Mouse (Mus musculus) E14TG2a.4 (cell line): Measurements from ENCODE around the gene Rhbdl1.

Source experiments
- H3K27me3 ChIP-seq: 2 replicates; pipeline ENCODE4 v1.6.1; 2014; ENCODE audit warnings: low read length, control low read depth; ENCODE audit not compliant: insufficient read depth
- H3K36me3 ChIP-seq: 2 replicates; pipeline ENCODE4 v1.6.1; 2014; ENCODE audit warnings: low read length, control low read depth; ENCODE audit not compliant: insufficient read depth
- H3K4me1 ChIP-seq: replicated peaks from 2 replicates; pipeline ENCODE4 v1.6.1; 2014; ENCODE audit warnings: low read depth, low read length, control low read depth
- H3K4me3 ChIP-seq: replicated peaks from 2 replicates; pipeline ENCODE4 v1.5.1; 2014; ENCODE audit warnings: mild to moderate bottlenecking, low read length
- H3K9me3 ChIP-seq: 2 replicates; pipeline ENCODE4 v1.6.1; 2014; ENCODE audit warnings: low read length, control low read depth
- CTCF ChIP-seq: conservative IDR thresholded peaks from 2 replicates; pipeline ENCODE4 v1.5.1; 2014; ENCODE audit warnings: low read length
- NANOG ChIP-seq: IDR thresholded peaks from 2 replicates; pipeline ENCODE4 v1.6.1; 2014; ENCODE audit warnings: borderline replicate concordance, low read length, mixed read lengths
- POU5F1 ChIP-seq: IDR thresholded peaks from 2 replicates; pipeline ENCODE4 v1.6.1; 2014; ENCODE audit warnings: low read length, borderline replicate concordance

Gene Rhbdl1

GRCm38 (mm10) chr17:25860832-25861703, 24.0 kb upstream of the Rhbdl1 start, which contains the start of gene Wdr90:
Gene Wdr90, minus strand, starts transcription at chr17:25861501.
- peaks cover 37% of the 10 kb centered on the region for H3K4me1 ChIP-seq
- H3K36me3 ChIP-seq = peaks cover 33% of the 10 kb centered on the region
- peak within 1 kb of the TSS; percentile 88 for H3K4me3 ChIP-seq
- no peaks in the 10 kb centered on the region for H3K9me3 ChIP-seq
- H3K27me3 ChIP-seq = no peaks in the 10 kb centered on the region; the same call in 1 of the 2 replicates
- TF ChIP-seq CTCF (no peak), NANOG (no peak), POU5F1 (no peak)

GRCm38 (mm10) chr17:25860229-25860628, 23.1 kb upstream of the Rhbdl1 start:
- Histone ChIP-seq H3K4me1 (peaks cover 37% of the 10 kb centered on the region), H3K4me3 (0 out of 2 replicates have a peak overlapping the region, but pooled peaks have one; percentile 88), H3K27me3 (no peaks in the 10 kb centered on the region; the same call in 1 of the 2 replicates), H3K9me3 (no peaks in the 10 kb centered on the region), H3K36me3 (peaks cover 35% of the 10 kb centered on the region)
- TF ChIP-seq CTCF = no peak
- TF ChIP-seq NANOG = no peak
- TF ChIP-seq POU5F1 = no peak

GRCm38 (mm10) chr17:25844396-25844901, 7.4 kb upstream of the Rhbdl1 start, which contains the start of gene Rhot2:
Gene Rhot2, minus strand, starts transcription at chr17:25844851.
- Histone ChIP-seq H3K4me1 (peaks cover 35% of the 10 kb centered on the region), H3K27me3 (no peaks in the 10 kb centered on the region), H3K9me3 (no peaks in the 10 kb centered on the region), H3K36me3 (peaks cover 86% of the 10 kb centered on the region), H3K4me3 (peak within 1 kb of the TSS; percentile 90)
- TF ChIP-seq POU5F1 (no peak), NANOG (no peak), CTCF (no peak; the same call in 1 of the 2 replicates)

GRCm38 (mm10) chr17:25843636-25844395, 6.7 kb upstream of the Rhbdl1 start:
- Histone ChIP-seq H3K4me1 (peaks cover 37% of the 10 kb centered on the region), H3K27me3 (no peaks in the 10 kb centered on the region), H3K36me3 (peaks cover 86% of the 10 kb centered on the region), H3K9me3 (no peaks in the 10 kb centered on the region), H3K4me3 (peak overlapping the region; percentile 90)
- TF ChIP-seq POU5F1 (no peak), CTCF (no peak), NANOG (no peak)

- no peak overlapping the region; the same call in 1 of the 2 replicates for H3K4me3 ChIP-seq
- TF ChIP-seq CTCF (no peak), POU5F1 (no peak), NANOG (no peak)
- peaks cover 86% of the 10 kb centered on the region for H3K36me3 ChIP-seq
- H3K9me3 ChIP-seq = no peaks in the 10 kb centered on the region
- no peaks in the 10 kb centered on the region for H3K27me3 ChIP-seq
- H3K4me1 ChIP-seq = peaks cover 37% of the 10 kb centered on the region
These were observed 6.0 kb upstream of the Rhbdl1 start for GRCm38 (mm10) chr17:25843122-25843521.

- Histone ChIP-seq H3K4me3 (no peak overlapping the region), H3K27me3 (no peaks in the 10 kb centered on the region), H3K9me3 (no peaks in the 10 kb centered on the region), H3K4me1 (peaks cover 43% of the 10 kb centered on the region), H3K36me3 (peaks cover 86% of the 10 kb centered on the region)
- no peak for TF ChIP-seq POU5F1
- TF ChIP-seq NANOG = no peak
- no peak for TF ChIP-seq CTCF
These were observed 5.4 kb upstream of the Rhbdl1 start for GRCm38 (mm10) chr17:25842509-25842908.

GRCm38 (mm10) chr17:25841117-25841880, 4.2 kb upstream of the Rhbdl1 start, which contains the start of gene Gm20683:
Gene Gm20683, minus strand, starts transcription at chr17:25841763.
- Histone ChIP-seq H3K4me1 (peaks cover 53% of the 10 kb centered on the region), H3K4me3 (no peak within 1 kb of the TSS), H3K27me3 (peaks cover 5% of the 10 kb centered on the region), H3K9me3 (no peaks in the 10 kb centered on the region), H3K36me3 (peaks cover 79% of the 10 kb centered on the region)
- no peak for TF ChIP-seq POU5F1
- no peak for TF ChIP-seq CTCF
- no peak for TF ChIP-seq NANOG

GRCm38 (mm10) chr17:25840519-25840918, 3.4 kb upstream of the Rhbdl1 start:
- Histone ChIP-seq H3K4me3 (no peak overlapping the region), H3K9me3 (no peaks in the 10 kb centered on the region), H3K4me1 (peaks cover 58% of the 10 kb centered on the region), H3K36me3 (peaks cover 79% of the 10 kb centered on the region), H3K27me3 (peaks cover 11% of the 10 kb centered on the region)
- TF ChIP-seq NANOG (no peak), POU5F1 (no peak), CTCF (no peak)
